Mouse (Mus musculus): Measurements from ENCODE around the gene Coa3.

- peak; percentile 53 for TF ChIP-seq CTCF (IDR thresholded peaks at IDR 0.05; ENCODE audit: insufficient read depth, low read length)
- TF ChIP-seq POLR2A (IDR thresholded peaks at IDR 0.05; ENCODE audit: borderline replicate concordance, extremely low read depth, low read depth, low read length), result peak; percentile 48; the same call in 1 of the 2 replicates
Observed at GRCm38 (mm10) chr11:101248258-101248994, 30.5 kb downstream of the Coa3 start.
